Mouse (Mus musculus): Measurements from ENCODE around the gene Lama1. TPM values are rescaled to one million over a fixed set of nuclear protein-coding genes. Genes with fewer than 3 reads are reported as not detected.

Lama1 gene
- 112 and 116 TPM in 2 replicates for total RNA-seq (2012; rRNA removed)

DNA sequence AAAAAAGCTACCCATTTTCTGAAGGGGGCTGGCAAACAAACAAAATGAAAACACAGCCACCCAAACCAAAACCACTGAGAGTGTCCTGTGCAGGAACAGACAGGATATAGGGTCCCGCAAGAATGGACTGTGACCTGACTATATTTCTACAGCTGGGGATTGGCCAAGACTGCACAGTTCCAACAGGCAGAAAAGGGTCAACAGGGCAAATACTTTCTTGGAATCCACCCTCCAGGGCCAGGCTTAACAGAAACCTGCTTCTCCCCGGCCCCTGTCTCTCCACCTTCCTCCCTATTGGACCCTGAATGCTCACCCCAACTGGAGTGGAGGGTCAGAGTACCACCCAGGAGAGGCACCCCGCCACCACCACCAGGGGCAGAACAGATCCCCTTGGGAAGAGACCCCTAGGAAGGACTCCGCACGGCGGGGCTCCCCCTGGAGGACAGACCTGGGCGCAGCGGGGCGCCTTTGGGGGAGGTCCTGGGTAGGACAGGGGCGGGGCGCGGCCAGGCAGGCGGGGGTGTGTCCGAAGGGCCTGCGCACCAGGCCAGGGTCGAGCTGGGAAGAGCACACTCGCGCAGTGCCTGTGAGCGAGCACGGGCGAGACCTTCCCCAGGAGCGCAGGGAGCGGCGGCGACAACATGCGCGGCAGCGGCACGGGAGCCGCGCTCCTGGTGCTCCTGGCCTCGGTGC lies at the start of gene Lama1:
Lama1 (plus strand) TSS at position 566 of the 693 bp plus-strand sequence.
- H3K9me3 ChIP-seq (ENCODE audit: control insufficient read depth, insufficient read depth, low read depth, low read length), result no peaks in the 10 kb centered on the region
- peaks cover 10 to 15% of the 10 kb centered on the region in 2 experiments for H3K4me1 ChIP-seq (ENCODE audit: control insufficient read depth in 2 of 2, insufficient read depth in 2 of 2, low read length in 2 of 2, poor library complexity in 1 of 2)
- in situ Hi-C loops (cut with MboI; ENCODE audit: low sequenced_read_pairs in 2 of 2, unreplicated experiment in 2 of 2), result no loop called here
- peak within 1 kb of the TSS; percentile 75 to 81 for H3K4me3 ChIP-seq (ENCODE audit: insufficient read depth in 1 of 2, low read depth in 1 of 2, low read length in 2 of 2, poor library complexity in 1 of 2, severe bottlenecking in 1 of 2)
- DNase-seq (ENCODE audit: low read depth, low spot score), result peak; percentile 78
- H3K9ac ChIP-seq (ENCODE audit: insufficient read depth, low read depth, low read length, poor library complexity, severe bottlenecking), result peak within 1 kb of the TSS; percentile 70
- H3K36me3 ChIP-seq (ENCODE audit: control insufficient read depth, insufficient read depth, low read length, poor library complexity, severe bottlenecking), result no peaks in the 10 kb centered on the region
- H3K27ac ChIP-seq (ENCODE audit: insufficient read depth, low read depth, low read length, poor library complexity, severe bottlenecking), result no peak within 1 kb of the TSS
- no peak for TF ChIP-seq CHD2 (IDR thresholded peaks at IDR 0.05; ENCODE audit: low read depth, low read length)
- 0 out of 2 replicates have a peak, but pooled peaks have one; percentile 16 for TF ChIP-seq HCFC1 (IDR thresholded peaks at IDR 0.05; ENCODE audit: borderline replicate concordance, insufficient read depth, low read length)

DNA sequence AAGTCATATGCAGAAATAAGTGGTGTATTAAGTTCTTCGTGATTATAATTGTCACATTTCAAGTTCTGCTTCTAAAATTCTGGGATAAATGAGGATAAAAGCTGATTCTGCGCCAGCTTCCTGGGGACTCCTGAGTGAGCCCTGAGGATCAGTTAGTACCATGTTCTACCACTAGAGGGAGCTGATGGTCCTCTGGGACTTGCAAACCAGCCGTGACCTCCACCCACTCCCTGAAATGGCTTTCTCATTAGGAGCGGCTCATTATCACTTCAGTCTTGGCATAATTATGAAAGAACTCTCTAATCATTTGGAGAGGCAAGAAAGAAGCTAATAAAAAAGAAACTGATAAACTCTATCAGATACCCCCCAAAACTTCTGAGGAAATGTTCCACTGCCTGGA lies 45.6 kb upstream of the Lama1 start:
- DNase-seq (ENCODE audit: low read depth, low spot score), result peak; percentile 50
- in situ Hi-C loops (cut with MboI; ENCODE audit: low sequenced_read_pairs in 2 of 2, unreplicated experiment in 2 of 2), result no loop called here
- no peak for TF ChIP-seq HCFC1 (IDR thresholded peaks at IDR 0.05; ENCODE audit: borderline replicate concordance, insufficient read depth, low read length)
- TF ChIP-seq ZC3H11A (IDR thresholded peaks at IDR 0.05; ENCODE audit: borderline replicate concordance, low read depth, low read length), result peak; percentile 69; the same call in 1 of the 2 replicates

DNA sequence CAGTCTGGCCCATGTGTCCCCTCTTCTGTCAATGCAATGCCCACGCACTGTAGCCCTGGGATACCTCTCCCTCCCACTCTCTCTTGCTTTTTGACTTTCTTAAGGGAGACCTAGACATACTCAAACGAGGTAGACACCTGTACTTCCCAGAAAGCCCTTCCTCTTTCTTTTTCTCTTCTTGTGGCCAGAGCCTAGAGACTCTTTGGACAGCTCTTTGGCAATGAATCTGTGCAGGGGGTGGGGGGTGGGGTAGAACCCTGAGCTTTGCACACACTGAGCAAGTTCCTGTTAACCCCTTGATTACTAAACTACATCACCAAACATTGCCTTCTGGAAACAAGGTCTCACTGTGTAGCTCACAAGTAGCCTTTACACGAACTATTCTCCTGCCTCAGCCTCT lies 32.8 kb upstream of the Lama1 start:
- Histone ChIP-seq H3K27ac (ENCODE audit: insufficient read depth, low read depth, low read length, poor library complexity, severe bottlenecking) (no peak overlapping the region), H3K36me3 (ENCODE audit: control insufficient read depth, insufficient read depth, low read length, poor library complexity, severe bottlenecking) (no peaks in the 10 kb centered on the region), H3K9me3 (ENCODE audit: control insufficient read depth, insufficient read depth, low read depth, low read length) (no peaks in the 10 kb centered on the region), H3K4me3 (ENCODE audit: insufficient read depth in 1 of 2, low read depth in 1 of 2, low read length in 2 of 2, poor library complexity in 1 of 2, severe bottlenecking in 1 of 2) (no peak overlapping the region), H3K4me1 (ENCODE audit: control insufficient read depth in 2 of 2, insufficient read depth in 2 of 2, low read length in 2 of 2, poor library complexity in 1 of 2) (no peaks in the 10 kb centered on the region), H3K9ac (ENCODE audit: insufficient read depth, low read depth, low read length, poor library complexity, severe bottlenecking) (no peak overlapping the region)
- TF ChIP-seq ZNF384 (IDR thresholded peaks at IDR 0.05; ENCODE audit: low read depth, low read length), result no peak
- no peak for TF ChIP-seq CHD2 (IDR thresholded peaks at IDR 0.05; ENCODE audit: low read depth, low read length)
- TF ChIP-seq MAFK (IDR thresholded peaks at IDR 0.05; ENCODE audit: insufficient read depth, low read depth, low read length), result no peak
- TF ChIP-seq ZC3H11A (IDR thresholded peaks at IDR 0.05; ENCODE audit: borderline replicate concordance, low read depth, low read length), result no peak
- no peak for TF ChIP-seq HCFC1 (IDR thresholded peaks at IDR 0.05; ENCODE audit: borderline replicate concordance, insufficient read depth, low read length)
- DNase-seq (ENCODE audit: low read depth, low spot score), result no peak
- in situ Hi-C loops (cut with MboI; ENCODE audit: low sequenced_read_pairs in 2 of 2, unreplicated experiment in 2 of 2), result no loop called here

More for the DNA sequence above, 45.6 kb upstream of the Lama1 start:
- no peak overlapping the region for H3K9ac ChIP-seq (ENCODE audit: insufficient read depth, low read depth, low read length, poor library complexity, severe bottlenecking)
- no peaks in the 10 kb centered on the region for H3K4me1 ChIP-seq (ENCODE audit: control insufficient read depth in 2 of 2, insufficient read depth in 2 of 2, low read length in 2 of 2, poor library complexity in 1 of 2)
- H3K36me3 ChIP-seq (ENCODE audit: control insufficient read depth, insufficient read depth, low read length, poor library complexity, severe bottlenecking), result no peaks in the 10 kb centered on the region
- H3K9me3 ChIP-seq (ENCODE audit: control insufficient read depth, insufficient read depth, low read depth, low read length), result no peaks in the 10 kb centered on the region
- no peak overlapping the region for H3K27ac ChIP-seq (ENCODE audit: insufficient read depth, low read depth, low read length, poor library complexity, severe bottlenecking)
- H3K4me3 ChIP-seq (ENCODE audit: insufficient read depth in 1 of 2, low read depth in 1 of 2, low read length in 2 of 2, poor library complexity in 1 of 2, severe bottlenecking in 1 of 2), result no peak overlapping the region

DNA sequence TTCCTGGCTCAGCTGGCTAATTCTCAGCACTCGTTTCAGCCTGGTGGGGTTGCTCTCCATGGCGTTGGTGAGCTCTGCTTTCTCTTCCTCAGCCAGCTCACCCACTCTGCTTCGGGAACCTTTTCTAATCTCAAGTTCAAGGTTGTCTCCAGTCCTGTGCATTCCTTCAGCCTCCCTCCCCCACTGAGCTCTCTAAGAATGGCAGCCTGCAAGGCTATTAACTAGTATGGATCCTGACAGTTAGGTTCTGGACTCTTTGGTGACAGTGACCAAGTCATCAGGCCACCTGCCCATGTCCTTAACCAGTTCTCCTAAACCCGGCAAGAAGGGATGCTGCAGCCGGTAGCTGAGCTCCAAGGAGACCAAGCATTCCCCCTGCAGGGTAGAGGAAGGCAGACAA lies 30.1 kb upstream of the Lama1 start:
- H3K4me1 ChIP-seq (ENCODE audit: control insufficient read depth in 2 of 2, insufficient read depth in 2 of 2, low read length in 2 of 2, poor library complexity in 1 of 2), result no peaks in the 10 kb centered on the region
- no peak overlapping the region for H3K4me3 ChIP-seq (ENCODE audit: insufficient read depth in 1 of 2, low read depth in 1 of 2, low read length in 2 of 2, poor library complexity in 1 of 2, severe bottlenecking in 1 of 2)
- no peak overlapping the region for H3K9ac ChIP-seq (ENCODE audit: insufficient read depth, low read depth, low read length, poor library complexity, severe bottlenecking)
- no peak for DNase-seq (ENCODE audit: low read depth, low spot score)
- in situ Hi-C loops (cut with MboI; ENCODE audit: low sequenced_read_pairs in 2 of 2, unreplicated experiment in 2 of 2), result no loop called here
- H3K9me3 ChIP-seq (ENCODE audit: control insufficient read depth, insufficient read depth, low read depth, low read length), result no peaks in the 10 kb centered on the region
- no peak for TF ChIP-seq ZNF384 (IDR thresholded peaks at IDR 0.05; ENCODE audit: low read depth, low read length)
- no peaks in the 10 kb centered on the region for H3K36me3 ChIP-seq (ENCODE audit: control insufficient read depth, insufficient read depth, low read length, poor library complexity, severe bottlenecking)
- no peak overlapping the region for H3K27ac ChIP-seq (ENCODE audit: insufficient read depth, low read depth, low read length, poor library complexity, severe bottlenecking)

DNA sequence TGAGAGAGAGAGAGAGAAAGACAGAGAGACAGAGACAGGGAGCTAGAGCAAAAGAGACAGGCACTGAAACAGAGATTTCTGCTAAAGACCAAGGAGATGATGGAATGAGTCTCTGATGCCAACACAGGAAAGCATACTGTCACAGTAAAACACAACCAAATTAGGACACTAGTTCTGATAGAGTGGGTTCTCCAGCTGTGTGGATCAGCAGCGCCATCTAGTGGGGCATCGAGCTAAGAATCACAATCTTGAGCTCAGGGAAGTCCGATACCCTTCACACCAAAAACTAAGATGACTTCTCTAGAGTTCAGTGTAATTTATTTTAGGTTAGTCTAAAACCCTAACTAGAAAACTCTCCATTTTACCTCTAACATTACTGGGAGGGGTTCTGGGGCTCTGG lies 29.1 kb upstream of the Lama1 start:
- in situ Hi-C loops (cut with MboI; ENCODE audit: low sequenced_read_pairs in 2 of 2, unreplicated experiment in 2 of 2), result no loop called here
- Histone ChIP-seq H3K4me3 (ENCODE audit: insufficient read depth in 1 of 2, low read depth in 1 of 2, low read length in 2 of 2, poor library complexity in 1 of 2, severe bottlenecking in 1 of 2) (no peak overlapping the region), H3K9me3 (ENCODE audit: control insufficient read depth, insufficient read depth, low read depth, low read length) (no peaks in the 10 kb centered on the region), H3K9ac (ENCODE audit: insufficient read depth, low read depth, low read length, poor library complexity, severe bottlenecking) (no peak overlapping the region), H3K36me3 (ENCODE audit: control insufficient read depth, insufficient read depth, low read length, poor library complexity, severe bottlenecking) (no peaks in the 10 kb centered on the region), H3K4me1 (ENCODE audit: control insufficient read depth in 2 of 2, insufficient read depth in 2 of 2, low read length in 2 of 2, poor library complexity in 1 of 2) (no peaks in the 10 kb centered on the region), H3K27ac (ENCODE audit: insufficient read depth, low read depth, low read length, poor library complexity, severe bottlenecking) (no peak overlapping the region)
- no peak for TF ChIP-seq CHD2 (IDR thresholded peaks at IDR 0.05; ENCODE audit: low read depth, low read length)
- peak; percentile 69; the same call in 1 of the 2 replicates for TF ChIP-seq ZC3H11A (IDR thresholded peaks at IDR 0.05; ENCODE audit: borderline replicate concordance, low read depth, low read length)
- TF ChIP-seq ZNF384 (IDR thresholded peaks at IDR 0.05; ENCODE audit: low read depth, low read length), result no peak
- no peak for TF ChIP-seq MAFK (IDR thresholded peaks at IDR 0.05; ENCODE audit: insufficient read depth, low read depth, low read length)
- no peak for TF ChIP-seq HCFC1 (IDR thresholded peaks at IDR 0.05; ENCODE audit: borderline replicate concordance, insufficient read depth, low read length)
- DNase-seq (ENCODE audit: low read depth, low spot score), result peak; percentile 48
